Mouse (Mus musculus) embryonic facial prominence, embryonic 11.5 days (tissue): ENCODE data around the gene Amfr. TPM values are rescaled to one million over a fixed set of nuclear protein-coding genes. Genes with fewer than 3 reads are reported as not detected.

Experiments
- ATAC-seq: fragments of 200-750 bp; cut with Nextera tagmentation; replicated peaks from 2 replicates; pipeline ENCODE4 v1.8.0; 2017; ENCODE audit warnings: low read depth; ENCODE audit not compliant: insufficient number of reproducible peaks, low FRiP score, low TSS enrichment
- DNase-seq: peaks from one replicate; pipeline ENCODE4 v3.0.0-alpha.2; 2015; ENCODE audit warnings: low spot score
- H3K27ac ChIP-seq: fragments of 300-500 bp; sonication (generic); replicated peaks from 2 replicates; pipeline ENCODE4 v1.5.1; 2014; ENCODE audit warnings: mild to moderate bottlenecking, low read depth, low read length, control low read depth
- H3K27me3 ChIP-seq: fragments of 300-500 bp; sonication (generic); 2 replicates; pipeline ENCODE4 v1.6.1; 2014; ENCODE audit warnings: mild to moderate bottlenecking, low read length, moderate library complexity, mixed read lengths; ENCODE audit not compliant: control insufficient read depth, insufficient read depth
- H3K36me3 ChIP-seq: fragments of 300-500 bp; sonication (generic); replicated peaks from 2 replicates; pipeline ENCODE4 v1.6.1; 2014; ENCODE audit warnings: low read depth, mild to moderate bottlenecking, low read length, moderate library complexity, mixed read lengths; ENCODE audit not compliant: control insufficient read depth, insufficient read depth
- H3K4me1 ChIP-seq: fragments of 300-500 bp; sonication (generic); 2 replicates; pipeline ENCODE4 v1.6.1; 2014; ENCODE audit warnings: low read length, mixed read lengths; ENCODE audit not compliant: control insufficient read depth, insufficient read depth
- H3K4me2 ChIP-seq: fragments of 300-500 bp; sonication (generic); 2 replicates; pipeline ENCODE4 v1.6.1; 2014; ENCODE audit warnings: low read depth, mild to moderate bottlenecking, control low read depth, low read length, moderate library complexity
- H3K4me3 ChIP-seq: fragments of 300-500 bp; sonication (generic); 2 replicates; pipeline ENCODE4 v1.5.1; 2014; ENCODE audit warnings: low read depth, low read length, control low read depth
- H3K9ac ChIP-seq: fragments of 300-500 bp; sonication (generic); replicated peaks from 2 replicates; pipeline ENCODE4 v1.6.1; 2014; ENCODE audit warnings: mild to moderate bottlenecking, control low read depth, low read length
- H3K9me3 ChIP-seq: fragments of 300-500 bp; sonication (generic); replicated peaks from 2 replicates; pipeline ENCODE4 v1.6.1; 2016; ENCODE audit warnings: mild to moderate bottlenecking, low read length, inconsistent platforms, mixed read lengths; ENCODE audit not compliant: control insufficient read depth
- WGBS: fragments of 180-500 bp; shearing (Covaris S2); extraction: QIAGEN DNeasy Blood & Tissue Kit; methylation state at CpG from one replicate; pipeline ENCODE4 v1.1.7; 2014; 5-methylcytosine and 5-hydroxymethylcytosine counted together
- polyA plus RNA-seq: library from polyadenylated mRNA; unstranded; fragments of >200 nt; fragmentation: Nextera tagmentation; extraction: Ambion mirVana; gene quantifications from 2 replicates; pipeline ENCODE4 v1.2.1, GENCODE M21; 2014

Amfr gene
- polyA plus RNA-seq, 1 experiment from 2014 or later: 49.5 TPM

DNA sequence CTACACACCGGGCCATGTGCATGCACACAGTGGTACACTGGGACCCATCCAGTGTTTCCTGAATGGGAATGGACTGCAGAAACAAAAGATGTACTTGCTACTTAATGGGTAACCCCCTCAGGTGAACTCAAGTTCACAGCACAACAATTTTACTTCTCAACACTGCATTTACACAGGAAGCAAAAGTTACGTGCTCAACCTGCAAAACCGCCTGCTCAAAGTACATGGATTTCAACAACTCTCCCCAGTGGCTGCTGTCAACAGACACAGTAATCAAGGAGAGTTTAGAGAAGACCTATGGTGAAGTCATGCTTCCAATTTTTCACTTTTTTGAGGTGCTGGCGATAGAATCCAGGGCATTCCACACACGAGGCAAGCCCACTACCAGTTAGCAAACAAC lies 22.6 kb upstream of the Amfr start:
- 63% methylated on average over 5 of the region's 5 CpGs for WGBS
- no peak overlapping the region for H3K27ac ChIP-seq
- no peak for DNase-seq
- no peaks in the 10 kb centered on the region for H3K4me1 ChIP-seq
- no peaks in the 10 kb centered on the region for H3K36me3 ChIP-seq
- peak overlapping the region; percentile 7; the same call in 1 of the 2 replicates for H3K4me3 ChIP-seq
- no peaks in the 10 kb centered on the region for H3K9me3 ChIP-seq
- H3K27me3 ChIP-seq: no peaks in the 10 kb centered on the region
- no peak for ATAC-seq
- H3K9ac ChIP-seq: no peak overlapping the region; the same call in 1 of the 2 replicates
- H3K4me2 ChIP-seq: peak overlapping the region; percentile 8; the same call in 1 of the 2 replicates

DNA sequence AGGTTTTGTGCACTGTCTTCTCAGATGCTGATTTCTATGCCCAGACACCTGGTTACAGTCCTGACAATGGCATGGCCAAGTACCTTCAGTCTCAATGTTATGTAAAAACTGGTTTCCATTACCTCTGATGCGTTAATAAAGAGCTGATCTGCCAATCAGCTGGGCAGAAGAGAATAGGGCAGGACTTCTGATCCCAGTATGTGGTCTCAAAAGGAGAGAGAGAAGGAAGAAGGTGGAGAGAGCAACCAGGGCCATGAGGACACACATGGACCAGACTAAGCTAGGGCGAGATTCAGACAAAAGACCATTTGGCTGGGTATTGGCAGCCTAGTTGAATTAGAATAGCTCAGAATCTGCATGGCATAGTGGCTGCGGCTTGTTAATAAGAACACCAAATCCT lies 21.0 kb upstream of the Amfr start:
- no peak overlapping the region for H3K4me3 ChIP-seq
- ATAC-seq (no peak), DNase-seq (no peak)
- H3K9me3 ChIP-seq: no peaks in the 10 kb centered on the region
- no peak overlapping the region for H3K9ac ChIP-seq
- H3K4me1 ChIP-seq: no peaks in the 10 kb centered on the region
- WGBS: 69% methylated on average over 3 of the region's 3 CpGs
- H3K4me2 ChIP-seq: no peak overlapping the region
- H3K36me3 ChIP-seq: no peaks in the 10 kb centered on the region
- H3K27me3 ChIP-seq: no peaks in the 10 kb centered on the region
- no peak overlapping the region for H3K27ac ChIP-seq

DNA sequence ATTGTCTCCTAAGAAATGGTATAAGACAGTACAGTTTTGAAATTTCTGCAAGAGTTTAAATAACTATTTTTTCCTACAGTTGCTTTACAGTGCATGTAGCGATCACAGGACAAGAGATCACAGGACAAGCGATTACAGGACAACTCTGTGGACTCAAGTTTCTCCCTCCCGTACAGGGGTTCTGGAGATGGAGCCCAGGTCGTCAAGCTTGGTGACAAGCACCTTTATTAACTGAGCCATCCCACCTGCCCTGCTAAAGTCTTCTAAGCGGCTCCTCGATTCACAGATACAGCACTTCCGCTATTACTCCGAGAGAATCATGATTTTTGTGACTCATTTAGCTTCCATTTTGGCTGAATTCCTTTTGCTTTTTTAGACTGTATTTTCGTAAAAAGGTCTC lies 17.1 kb upstream of the Amfr start:
- Histone ChIP-seq H3K27ac (no peak overlapping the region), H3K36me3 (peaks cover 3% of the 10 kb centered on the region), H3K4me1 (no peaks in the 10 kb centered on the region), H3K4me3 (no peak overlapping the region), H3K27me3 (no peaks in the 10 kb centered on the region), H3K4me2 (no peak overlapping the region), H3K9ac (no peak overlapping the region), H3K9me3 (no peaks in the 10 kb centered on the region)
- DNase-seq (no peak), ATAC-seq (no peak)
- 92% methylated on average over 9 of the region's 9 CpGs for WGBS

DNA sequence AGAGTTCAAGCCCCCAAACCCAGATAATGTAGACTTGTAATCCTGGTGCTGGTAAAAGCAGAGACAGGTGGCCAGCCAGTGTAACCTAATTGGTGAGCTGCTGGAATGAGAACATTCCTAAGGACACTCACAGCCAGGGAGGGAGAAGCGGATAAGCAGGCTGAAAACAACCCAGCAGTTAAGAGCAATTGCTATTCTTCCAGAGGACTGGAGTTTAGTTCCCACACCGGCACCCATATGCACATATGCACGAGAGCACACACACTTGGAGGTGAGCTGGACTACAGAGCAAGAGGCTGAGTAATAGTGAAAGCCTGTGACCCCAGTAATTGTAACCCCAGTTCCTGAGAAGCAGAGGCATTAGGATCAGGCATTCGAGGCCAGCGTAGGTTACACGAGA lies 11.3 kb upstream of the Amfr start:
- no peaks in the 10 kb centered on the region for H3K27me3 ChIP-seq
- no peak overlapping the region for H3K27ac ChIP-seq
- no peak overlapping the region for H3K4me2 ChIP-seq
- no peaks in the 10 kb centered on the region for H3K4me1 ChIP-seq
- H3K4me3 ChIP-seq: no peak overlapping the region
- no peaks in the 10 kb centered on the region for H3K9me3 ChIP-seq
- ATAC-seq (no peak), DNase-seq (no peak)
- peaks cover 11% of the 10 kb centered on the region for H3K36me3 ChIP-seq
- 96% methylated on average over 6 of the region's 6 CpGs for WGBS
- no peak overlapping the region for H3K9ac ChIP-seq

DNA sequence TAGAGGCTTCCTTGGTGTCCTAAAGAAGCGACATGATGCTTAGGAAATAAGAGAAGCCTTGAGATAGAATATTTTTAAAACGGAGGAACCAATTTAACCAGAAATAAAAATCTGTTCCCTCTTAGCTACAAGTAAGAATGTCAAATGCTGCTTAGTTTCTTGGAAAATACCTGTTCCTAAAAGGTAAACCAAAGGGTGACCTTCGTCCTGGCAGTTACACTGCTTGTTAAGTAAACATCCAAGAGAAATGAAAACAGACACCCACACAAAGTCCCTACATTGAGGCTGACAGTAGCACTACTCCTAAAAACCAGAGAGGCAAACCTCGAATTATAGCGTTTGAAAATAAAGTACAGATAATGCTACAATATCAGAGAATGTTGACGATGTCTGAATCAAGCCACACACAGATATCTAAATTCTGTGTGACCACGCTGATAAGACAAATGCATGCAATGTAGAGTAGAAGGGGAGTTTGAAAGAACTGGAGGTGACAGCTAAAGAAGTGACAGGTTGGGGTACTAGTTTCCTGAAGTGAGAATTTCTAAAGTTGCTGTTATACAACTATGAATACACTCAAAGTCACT lies 477 bp upstream of the Amfr start:
- Histone ChIP-seq H3K4me1 (no peaks in the 10 kb centered on the region), H3K27me3 (no peaks in the 10 kb centered on the region), H3K9ac (peak overlapping the region; percentile 98), H3K4me2 (peak overlapping the region; percentile 88), H3K36me3 (no peaks in the 10 kb centered on the region), H3K4me3 (peak overlapping the region; percentile 93), H3K9me3 (no peaks in the 10 kb centered on the region), H3K27ac (no peak overlapping the region)
- WGBS: 41% methylated on average over 7 of the region's 7 CpGs
- DNase-seq (no peak), ATAC-seq (no peak)

DNA sequence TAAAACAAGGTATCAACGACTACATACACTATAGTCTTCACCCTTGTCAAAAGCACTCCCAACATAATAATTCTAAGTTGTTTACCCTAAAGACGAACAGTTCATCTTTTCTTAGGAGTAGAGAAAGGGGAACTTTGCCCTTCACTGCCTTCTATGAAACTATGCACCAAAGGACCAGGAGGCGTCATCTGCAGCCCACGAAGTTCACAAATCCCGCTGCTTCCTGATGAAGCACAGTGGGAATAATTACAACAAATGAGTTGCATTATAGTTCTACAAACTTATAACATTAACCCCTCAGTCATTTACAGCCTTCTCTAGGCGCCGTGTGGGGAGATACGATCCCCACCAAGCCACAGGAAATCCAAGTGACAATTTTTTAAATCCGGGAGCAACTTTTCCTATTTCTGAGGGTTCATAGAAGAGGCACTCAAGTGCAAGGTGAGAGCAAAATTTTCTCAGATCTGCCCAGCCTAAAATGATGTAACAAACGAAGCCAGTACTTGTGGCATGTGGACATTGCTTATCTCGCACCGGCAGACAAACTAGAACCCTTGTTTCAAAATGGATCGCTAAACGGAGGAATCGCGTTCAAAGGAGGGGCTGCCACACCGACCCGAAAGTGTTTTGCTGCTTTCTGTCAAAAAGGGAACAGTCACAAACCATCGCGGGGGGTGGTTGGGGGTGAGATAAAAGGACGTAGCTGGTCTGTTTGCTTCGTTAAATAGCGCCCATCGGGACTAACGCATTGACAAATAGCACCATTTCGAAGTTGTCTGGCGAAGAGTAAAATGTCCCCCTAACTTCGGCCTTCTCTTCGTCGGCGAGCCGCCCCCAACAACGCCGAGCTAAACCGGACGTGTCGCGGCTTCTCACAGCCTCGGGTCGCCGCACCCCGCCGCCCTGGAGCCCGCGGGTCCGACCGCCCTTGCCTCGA lies 1.3 kb downstream of the Amfr start:
- no peaks in the 10 kb centered on the region for H3K27me3 ChIP-seq
- H3K4me1 ChIP-seq: no peaks in the 10 kb centered on the region
- DNase-seq: no peak
- H3K4me3 ChIP-seq: peak overlapping the region; percentile 93
- peak overlapping the region; percentile 98 for H3K9ac ChIP-seq
- no peak for ATAC-seq
- peak overlapping the region; percentile 81 for H3K27ac ChIP-seq
- H3K4me2 ChIP-seq: peak overlapping the region; percentile 88
- WGBS: 3% methylated on average over 48 of the region's 48 CpGs
- H3K9me3 ChIP-seq: no peaks in the 10 kb centered on the region
- H3K36me3 ChIP-seq: no peaks in the 10 kb centered on the region

DNA sequence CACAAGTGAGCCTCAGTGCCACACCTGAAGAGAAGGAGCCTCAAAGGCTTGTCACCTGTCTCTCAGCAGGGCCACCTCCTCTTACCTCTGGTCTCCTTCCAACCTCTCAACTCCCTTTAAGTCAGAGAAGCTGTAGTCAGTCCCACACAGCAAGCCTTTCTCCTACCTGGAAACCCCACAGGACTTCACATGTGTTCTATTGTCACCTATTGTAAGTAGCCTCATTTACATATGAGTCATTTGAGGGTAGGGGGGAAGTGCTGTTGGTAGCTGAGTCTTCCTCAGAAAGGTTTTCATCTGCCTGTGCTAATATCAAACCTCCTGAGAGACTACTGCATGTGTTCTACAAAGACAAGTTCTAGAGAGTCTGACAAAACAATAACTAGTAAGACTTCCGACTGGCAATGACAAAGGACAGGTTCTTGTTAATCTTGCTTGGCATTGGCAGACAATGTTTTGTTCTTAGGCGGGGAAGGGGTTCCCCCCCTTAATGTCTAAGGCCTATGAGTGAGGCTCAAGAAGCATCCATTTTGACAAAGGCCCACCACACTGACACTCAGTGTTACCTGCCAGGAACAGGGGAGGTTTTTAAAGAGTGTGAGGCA lies 2.4 kb downstream of the Amfr start:
- ATAC-seq: no peak
- WGBS: 56% methylated on average over 2 of the region's 2 CpGs
- Histone ChIP-seq H3K9me3 (no peaks in the 10 kb centered on the region), H3K4me2 (no peak overlapping the region), H3K4me3 (no peak overlapping the region), H3K36me3 (no peaks in the 10 kb centered on the region), H3K9ac (no peak overlapping the region), H3K27me3 (no peaks in the 10 kb centered on the region), H3K4me1 (no peaks in the 10 kb centered on the region), H3K27ac (no peak overlapping the region)
- no peak for DNase-seq
